Mouse (Mus musculus) limb, embryonic 10.5 days (tissue): ENCODE data around the gene Pkig. TPM values are rescaled to one million over a fixed set of nuclear protein-coding genes. Genes with fewer than 3 reads are reported as not detected.

ENCODE experiments used
- DNase-seq: peaks from one replicate; pipeline ENCODE4 v3.0.0-alpha.2; 2017; ENCODE audit warnings: low spot score
- H3K27ac ChIP-seq: fragments of 300-500 bp; sonication (generic); 2 replicates; pipeline ENCODE4 v1.5.1; 2016; ENCODE audit warnings: mild to moderate bottlenecking
- H3K27me3 ChIP-seq: fragments of 300-500 bp; sonication (generic); 2 replicates; pipeline ENCODE4 v1.6.1; 2016; ENCODE audit warnings: low read depth, mild to moderate bottlenecking; ENCODE audit not compliant: poor library complexity, severe bottlenecking
- H3K36me3 ChIP-seq: fragments of 300-500 bp; sonication (generic); 2 replicates; pipeline ENCODE4 v1.6.1; 2016; ENCODE audit warnings: mild to moderate bottlenecking, moderate library complexity
- H3K4me1 ChIP-seq: fragments of 300-500 bp; sonication (generic); 2 replicates; pipeline ENCODE4 v1.6.1; 2016
- H3K4me3 ChIP-seq: fragments of 300-500 bp; sonication (generic); 2 replicates; pipeline ENCODE4 v1.5.1; 2016; ENCODE audit warnings: mild to moderate bottlenecking, moderate library complexity
- H3K9me3 ChIP-seq: fragments of 300-500 bp; sonication (generic); replicated peaks from 2 replicates; pipeline ENCODE4 v1.6.1; 2016; ENCODE audit warnings: mild to moderate bottlenecking
- WGBS: fragments of 180-500 bp; shearing (Covaris S2); methylation state at CpG from one replicate; pipeline ENCODE4 v1.1.7; 2016; 5-methylcytosine and 5-hydroxymethylcytosine counted together
- polyA plus RNA-seq: library from polyadenylated mRNA; unstranded; fragments of >200 nt; fragmentation: Nextera tagmentation; extraction: Ambion mirVana; gene quantifications from 2 replicates; pipeline ENCODE4 v1.2.1, GENCODE M21; 2016

Pkig gene
- polyA plus RNA-seq, 1 experiment from 2014 or later: 191 TPM

- H3K4me1 ChIP-seq: no peaks in the 10 kb centered on the region
- no peak for DNase-seq
- H3K4me3 ChIP-seq: no peak overlapping the region
- peaks cover 97% of the 10 kb centered on the region for H3K36me3 ChIP-seq
- H3K27ac ChIP-seq: no peak overlapping the region
- H3K9me3 ChIP-seq: no peaks in the 10 kb centered on the region
- H3K27me3 ChIP-seq: no peaks in the 10 kb centered on the region
- WGBS: 91% methylated on average over 4 of the region's 4 CpGs
Observed at GRCm38 (mm10) chr2:163631223-163631622, 27.0 kb upstream of the Pkig start.

DNA sequence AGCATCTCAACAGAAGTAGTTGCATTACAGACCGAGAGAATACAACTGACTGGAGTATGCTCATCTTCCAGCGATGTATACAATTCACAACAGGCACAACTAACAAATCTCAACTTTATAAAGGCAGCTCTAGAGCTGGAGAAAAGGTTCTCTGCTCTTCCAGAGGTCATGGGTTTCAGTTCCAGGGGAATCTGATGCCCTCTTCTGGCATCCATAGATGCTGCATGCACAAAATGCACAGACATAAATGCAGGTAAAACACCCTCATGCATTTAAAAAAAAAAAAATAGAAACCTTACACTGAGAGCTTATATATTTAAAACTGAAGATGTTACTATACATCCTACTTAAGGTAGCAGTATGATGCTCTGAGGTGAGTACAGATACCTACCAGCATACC is 26.5 kb upstream of the Pkig start:
- Histone ChIP-seq H3K36me3 (peaks cover 96% of the 10 kb centered on the region), H3K9me3 (no peaks in the 10 kb centered on the region), H3K4me1 (no peaks in the 10 kb centered on the region), H3K4me3 (no peak overlapping the region), H3K27ac (no peak overlapping the region), H3K27me3 (no peaks in the 10 kb centered on the region)
- DNase-seq: no peak
- WGBS: 89% methylated on average over 2 of the region's 2 CpGs

DNA sequence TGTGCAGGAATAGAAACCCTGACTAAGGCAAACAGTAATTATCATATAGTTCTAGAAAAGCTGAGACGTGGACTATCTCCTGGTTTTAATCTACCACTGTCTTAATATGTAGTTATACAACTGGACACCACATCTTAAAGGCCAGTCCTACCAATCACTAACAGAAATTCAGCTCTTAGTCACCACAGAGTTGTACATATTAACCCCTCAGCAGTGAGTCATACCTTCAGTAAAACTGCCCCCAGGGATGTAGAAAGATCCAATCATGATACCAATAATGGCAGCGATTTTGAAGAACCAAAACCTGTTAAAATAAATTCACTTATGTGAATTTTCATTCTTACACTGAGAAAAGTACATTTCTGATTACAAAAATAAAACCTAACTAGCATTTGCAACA is 24.0 kb upstream of the Pkig start:
- Histone ChIP-seq H3K4me3 (no peak overlapping the region), H3K36me3 (peaks cover 85% of the 10 kb centered on the region), H3K9me3 (no peaks in the 10 kb centered on the region), H3K27ac (no peak overlapping the region), H3K27me3 (no peaks in the 10 kb centered on the region), H3K4me1 (no peaks in the 10 kb centered on the region)
- DNase-seq: no peak
- 87% methylated on average over 2 of the region's 2 CpGs for WGBS

- 93% methylated on average over 2 of the region's 2 CpGs for WGBS
Observed at GRCm38 (mm10) chr2:163636057-163636456, 22.1 kb upstream of the Pkig start.

DNA sequence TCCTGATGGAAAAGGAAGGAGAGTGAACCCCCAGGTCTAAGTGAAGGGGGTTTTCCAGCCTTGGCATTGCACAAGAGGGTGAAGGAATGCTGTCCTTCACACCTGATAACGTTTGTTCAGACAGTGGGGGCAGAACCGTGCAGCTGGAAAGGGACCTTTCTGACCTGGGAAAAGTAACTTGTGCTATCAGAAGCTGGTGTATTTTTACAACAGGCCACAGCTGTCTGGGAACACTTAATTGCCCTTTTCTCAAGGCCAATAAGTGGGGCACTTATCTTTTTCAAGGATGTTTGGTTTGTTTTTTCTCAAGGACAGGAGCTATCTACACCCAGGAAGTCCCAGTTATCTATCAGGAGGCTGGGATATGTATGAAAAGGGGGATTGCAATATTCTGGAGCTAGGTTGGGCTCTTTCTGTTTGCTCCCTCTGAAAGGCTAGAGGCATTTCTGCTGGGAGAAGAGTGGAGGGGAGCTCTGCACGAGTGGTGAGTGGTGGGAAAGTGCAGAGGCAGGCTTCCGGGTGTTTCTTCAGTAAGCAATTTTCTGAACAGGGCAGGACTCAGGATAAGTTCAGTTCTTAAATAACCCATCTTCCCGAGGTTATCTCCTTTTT is 20.4 kb upstream of the Pkig start:
- whole genome bisulfite sequencing: 58% methylated on average over 5 of the region's 5 CpGs
- Histone ChIP-seq H3K27ac (no peak overlapping the region), H3K27me3 (no peaks in the 10 kb centered on the region), H3K4me3 (no peak overlapping the region), H3K36me3 (peaks cover 62% of the 10 kb centered on the region), H3K4me1 (no peaks in the 10 kb centered on the region), H3K9me3 (no peaks in the 10 kb centered on the region)
- no peak for DNase-seq

More at GRCm38 (mm10) chr2:163636057-163636456, 22.1 kb upstream of the Pkig start:
- Histone ChIP-seq H3K4me3 (no peak overlapping the region), H3K4me1 (no peaks in the 10 kb centered on the region), H3K27ac (no peak overlapping the region), H3K36me3 (peaks cover 73% of the 10 kb centered on the region), H3K9me3 (no peaks in the 10 kb centered on the region), H3K27me3 (no peaks in the 10 kb centered on the region)
- no peak for DNase-seq

GRCm38 (mm10) chr2:163640493-163640892 is 17.7 kb upstream of the Pkig start:
- Histone ChIP-seq H3K27me3 (no peaks in the 10 kb centered on the region), H3K9me3 (no peaks in the 10 kb centered on the region), H3K4me1 (peaks cover 14% of the 10 kb centered on the region), H3K36me3 (peaks cover 40% of the 10 kb centered on the region), H3K4me3 (no peak overlapping the region), H3K27ac (no peak overlapping the region)
- no peak for DNase-seq
- WGBS: 81% methylated on average over 3 of the region's 3 CpGs

DNA sequence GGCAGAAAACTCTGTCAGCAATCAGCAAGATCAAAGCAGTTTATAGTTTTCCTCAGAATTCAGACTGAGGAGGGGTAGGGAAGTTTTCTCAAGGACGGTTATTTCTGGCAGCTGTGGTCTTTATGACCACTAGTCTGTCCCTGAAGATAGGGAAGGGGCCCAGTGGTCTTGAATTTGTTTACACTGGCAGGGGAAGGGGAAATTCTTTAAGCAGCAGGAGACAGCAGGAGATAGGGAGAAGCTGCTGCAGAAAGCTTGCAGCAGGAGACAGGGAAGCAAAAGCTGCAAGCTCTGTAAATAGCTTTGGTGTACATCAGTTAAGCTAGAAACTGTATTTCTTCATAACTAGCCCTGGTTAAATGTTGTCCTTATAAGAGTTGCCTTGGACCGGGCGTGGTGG is 16.5 kb upstream of the Pkig start:
- DNase-seq: no peak
- Histone ChIP-seq H3K36me3 (peaks cover 29% of the 10 kb centered on the region), H3K27ac (no peak overlapping the region), H3K4me3 (no peak overlapping the region), H3K4me1 (peaks cover 15% of the 10 kb centered on the region), H3K9me3 (no peaks in the 10 kb centered on the region), H3K27me3 (no peaks in the 10 kb centered on the region)
- 72% methylated on average over 3 of the region's 3 CpGs for WGBS

- peak overlapping the region; percentile 96; the same call in 1 of the 2 replicates for H3K4me3 ChIP-seq
- H3K9me3 ChIP-seq: no peaks in the 10 kb centered on the region
- 96% methylated on average over 30 of the region's 30 CpGs for WGBS
- peaks cover 18% of the 10 kb centered on the region for H3K36me3 ChIP-seq
- H3K27me3 ChIP-seq: no peaks in the 10 kb centered on the region
- peaks cover 15% of the 10 kb centered on the region for H3K4me1 ChIP-seq
- no peak for DNase-seq
- no peak overlapping the region for H3K27ac ChIP-seq
Observed at GRCm38 (mm10) chr2:163642685-163643575, 15.3 kb upstream of the Pkig start.

- H3K9me3 ChIP-seq: no peaks in the 10 kb centered on the region
- no peaks in the 10 kb centered on the region for H3K27me3 ChIP-seq
- peak overlapping the region; percentile 96 for H3K4me3 ChIP-seq
- H3K36me3 ChIP-seq: peaks cover 15% of the 10 kb centered on the region
- H3K27ac ChIP-seq: no peak overlapping the region; the same call in 1 of the 2 replicates
- DNase-seq: no peak
- 91% methylated on average over 2 of the region's 2 CpGs for WGBS
- H3K4me1 ChIP-seq: peaks cover 15% of the 10 kb centered on the region
Observed at GRCm38 (mm10) chr2:163643576-163643971, 14.6 kb upstream of the Pkig start.

DNA sequence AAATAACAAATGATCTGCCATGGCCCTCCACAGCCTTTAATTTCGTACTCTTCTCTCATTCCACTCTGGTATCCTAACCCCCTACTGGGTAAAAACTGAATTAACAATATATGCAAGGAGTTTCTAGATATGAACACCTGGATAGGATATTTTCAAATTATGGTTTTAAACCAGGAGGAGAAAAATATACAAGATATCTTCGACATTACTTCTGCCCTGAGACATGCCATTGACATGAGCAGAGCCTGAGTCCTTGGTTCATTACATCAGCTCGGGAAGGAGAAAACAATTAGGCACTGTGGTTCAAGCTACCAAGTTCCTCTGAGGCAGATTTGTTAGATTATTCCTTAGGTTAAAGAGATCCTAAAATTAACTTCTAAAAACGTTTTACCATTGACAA is 14.1 kb upstream of the Pkig start:
- DNase-seq: no peak
- peak overlapping the region; percentile 96 for H3K4me3 ChIP-seq
- 14% methylated on average over 4 of the region's 4 CpGs for WGBS

DNA sequence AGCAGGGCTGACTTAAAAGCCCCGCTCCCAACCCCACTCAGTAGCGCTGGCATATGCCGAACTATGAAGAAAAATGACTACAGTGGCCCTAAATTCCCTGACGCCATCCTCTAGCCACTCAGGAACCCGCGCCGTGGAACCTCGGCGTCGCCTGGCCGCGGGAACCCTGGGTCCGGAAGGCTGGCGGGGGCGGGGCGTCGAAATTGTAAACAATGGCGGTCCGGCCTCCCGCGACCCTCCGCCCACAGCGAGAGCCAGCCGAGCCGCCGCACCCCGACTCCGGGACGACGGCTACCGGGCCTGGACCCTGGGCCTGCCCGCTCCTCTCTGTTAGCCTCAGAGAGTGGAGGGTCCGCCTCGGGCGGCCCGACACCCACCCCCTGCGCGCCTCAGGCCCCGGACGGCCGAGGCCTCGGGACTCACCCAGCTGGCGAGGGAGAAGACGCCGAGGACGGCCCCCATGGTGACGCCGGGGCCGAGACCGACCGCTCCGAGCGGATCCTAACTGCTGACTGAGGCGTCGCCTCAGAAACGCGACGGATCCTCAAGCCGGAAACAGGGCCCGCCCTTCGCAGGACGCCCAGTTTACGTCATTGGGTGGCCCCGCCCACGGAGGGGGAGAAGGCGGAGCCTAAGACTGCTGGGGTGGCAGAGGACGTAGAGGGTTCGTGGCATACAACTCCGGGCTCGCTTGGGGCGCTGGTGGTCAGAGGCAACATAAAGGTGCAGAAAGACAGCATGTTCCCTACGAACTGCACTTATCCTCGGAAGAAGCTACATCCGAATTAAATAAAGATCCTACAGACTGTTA is 13.4 kb upstream of the Pkig start, which contains the start of gene Serinc3:
TSS of gene Serinc3 (minus strand) at position 557 of the 811 bp plus-strand sequence.
- peak; percentile 98 for DNase-seq
- Histone ChIP-seq H3K27me3 (no peaks in the 10 kb centered on the region), H3K4me1 (peaks cover 15% of the 10 kb centered on the region), H3K4me3 (peak within 1 kb of the TSS; percentile 96), H3K27ac (peak within 1 kb of the TSS; percentile 97), H3K36me3 (peaks cover 15% of the 10 kb centered on the region), H3K9me3 (no peaks in the 10 kb centered on the region)
- WGBS: under 1% methylated on average over 74 of the region's 74 CpGs

More for the DNA sequence above, 14.1 kb upstream of the Pkig start:
- Histone ChIP-seq H3K36me3 (peaks cover 15% of the 10 kb centered on the region), H3K4me1 (peaks cover 15% of the 10 kb centered on the region), H3K9me3 (no peaks in the 10 kb centered on the region), H3K27me3 (no peaks in the 10 kb centered on the region), H3K27ac (peak overlapping the region; percentile 97)

DNA sequence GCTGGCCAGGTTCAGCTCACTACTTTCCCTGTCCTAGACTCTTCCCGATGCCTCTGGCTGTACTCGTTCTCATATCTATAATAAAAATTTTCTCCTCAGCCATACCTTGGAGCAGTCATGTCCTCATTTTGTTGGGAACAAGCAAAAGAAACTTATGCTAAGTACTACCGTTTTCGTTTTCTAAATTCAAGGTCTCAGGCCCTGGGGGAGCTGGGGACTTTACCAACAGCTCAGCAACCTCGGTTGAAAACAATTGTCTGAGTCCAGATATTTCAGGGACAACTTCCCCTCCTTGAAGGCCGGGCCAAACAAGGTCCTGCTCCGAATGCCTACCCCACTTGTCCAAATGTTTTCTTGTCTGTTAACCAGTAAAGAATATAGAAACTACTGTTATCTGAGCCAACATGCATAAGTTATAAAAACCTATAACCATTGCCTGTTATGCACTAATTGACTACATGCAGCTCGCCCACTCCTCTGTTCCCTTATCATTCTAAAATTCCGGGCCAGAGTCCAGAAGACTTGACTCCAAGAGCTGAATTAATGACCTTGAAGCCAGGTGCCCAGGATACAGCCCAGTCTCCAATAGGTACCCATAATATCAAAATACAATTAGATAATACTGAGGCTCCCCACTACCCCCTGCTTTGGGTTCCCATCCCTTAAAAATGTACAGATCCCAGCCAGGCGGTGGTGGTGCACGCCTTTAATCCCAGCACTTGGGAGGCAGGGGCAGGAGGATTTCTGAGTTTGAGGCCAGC is 12.3 kb upstream of the Pkig start:
- H3K27me3 ChIP-seq: no peaks in the 10 kb centered on the region
- peaks cover 10% of the 10 kb centered on the region for H3K36me3 ChIP-seq
- peaks cover 5% of the 10 kb centered on the region; the same call in 1 of the 2 replicates for H3K9me3 ChIP-seq
- H3K4me3 ChIP-seq: no peak overlapping the region
- WGBS: 84% methylated on average over 11 of the region's 11 CpGs
- H3K27ac ChIP-seq: peak overlapping the region; percentile 97
- H3K4me1 ChIP-seq: peaks cover 15% of the 10 kb centered on the region
- DNase-seq: no peak
